Mouse (Mus musculus) embryo, embryonic 10 days (tissue): ENCODE measurements around the gene 4930558C23Rik.
"Not testable (repeated sequence)": the region's sequence is repeated elsewhere in the genome, so short reads cannot be mapped to it uniquely, and the experiment has no call there.

Experiments
- DNase-seq: peaks from one replicate; pipeline ENCODE4 v3.0.0-alpha.2; 2015; ENCODE audit warnings: low spot score

Gene 4930558C23Rik

DNA sequence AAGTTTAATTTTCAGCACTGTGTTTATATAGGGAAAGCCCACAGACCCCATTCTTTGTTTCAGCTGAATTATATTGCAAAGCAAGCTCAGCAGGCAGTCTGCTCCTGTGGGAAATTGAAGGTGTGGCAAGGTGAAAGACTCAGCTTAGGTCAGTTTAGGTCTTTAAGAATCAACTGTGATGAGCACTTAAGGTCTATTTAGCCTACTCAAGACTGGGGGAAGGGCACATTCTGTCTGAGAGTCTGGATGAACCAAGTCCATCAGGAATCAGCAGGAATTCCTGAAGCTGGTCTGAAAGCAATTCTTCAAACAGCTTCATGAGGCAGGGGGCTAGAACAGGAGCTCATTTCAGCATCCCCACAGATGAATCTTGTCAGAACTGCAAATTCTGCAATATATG lies 32.5 kb downstream of the 4930558C23Rik start:
- no peak for DNase-seq

DNA sequence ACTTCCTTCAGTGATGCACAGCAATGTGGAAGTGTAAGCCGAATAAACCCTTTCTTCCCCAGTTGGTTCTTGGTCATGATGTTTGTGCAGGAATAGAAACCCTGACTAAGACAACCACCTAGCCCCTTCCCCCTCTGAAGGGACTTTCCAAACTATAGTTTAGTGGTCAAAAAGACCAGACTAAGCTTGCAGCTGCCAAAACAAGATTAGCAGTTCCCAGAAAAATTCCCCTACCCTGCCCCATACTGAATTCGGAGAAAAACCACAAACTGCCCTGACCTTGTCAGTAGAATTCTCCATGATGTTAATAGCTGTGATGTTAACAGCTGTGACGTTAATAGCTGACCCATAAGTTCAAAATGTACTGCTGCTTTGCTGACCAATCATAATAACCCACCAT lies 42.4 kb downstream of the 4930558C23Rik start:
- DNase-seq: not testable (repeated sequence)

DNA sequence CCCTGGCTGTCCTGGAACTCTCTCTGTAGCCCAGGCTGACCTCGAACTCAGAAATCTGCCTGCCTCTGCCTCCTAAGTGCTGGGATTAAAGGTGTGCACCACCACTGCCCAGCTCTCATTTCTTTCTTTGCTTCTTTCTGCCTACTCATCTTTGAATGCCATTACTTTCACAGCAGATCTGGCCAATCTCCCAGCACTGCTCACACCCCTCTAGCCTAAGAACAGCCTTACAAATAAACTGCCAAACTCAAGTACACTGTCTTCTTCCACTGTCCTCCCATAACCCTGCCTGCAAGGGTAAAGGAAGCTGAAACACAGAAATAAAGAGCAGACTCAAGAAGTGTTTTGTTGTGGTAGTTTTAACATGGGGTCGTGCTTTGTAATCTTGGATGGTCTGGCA lies 44.9 kb downstream of the 4930558C23Rik start:
- no peak for DNase-seq

DNA sequence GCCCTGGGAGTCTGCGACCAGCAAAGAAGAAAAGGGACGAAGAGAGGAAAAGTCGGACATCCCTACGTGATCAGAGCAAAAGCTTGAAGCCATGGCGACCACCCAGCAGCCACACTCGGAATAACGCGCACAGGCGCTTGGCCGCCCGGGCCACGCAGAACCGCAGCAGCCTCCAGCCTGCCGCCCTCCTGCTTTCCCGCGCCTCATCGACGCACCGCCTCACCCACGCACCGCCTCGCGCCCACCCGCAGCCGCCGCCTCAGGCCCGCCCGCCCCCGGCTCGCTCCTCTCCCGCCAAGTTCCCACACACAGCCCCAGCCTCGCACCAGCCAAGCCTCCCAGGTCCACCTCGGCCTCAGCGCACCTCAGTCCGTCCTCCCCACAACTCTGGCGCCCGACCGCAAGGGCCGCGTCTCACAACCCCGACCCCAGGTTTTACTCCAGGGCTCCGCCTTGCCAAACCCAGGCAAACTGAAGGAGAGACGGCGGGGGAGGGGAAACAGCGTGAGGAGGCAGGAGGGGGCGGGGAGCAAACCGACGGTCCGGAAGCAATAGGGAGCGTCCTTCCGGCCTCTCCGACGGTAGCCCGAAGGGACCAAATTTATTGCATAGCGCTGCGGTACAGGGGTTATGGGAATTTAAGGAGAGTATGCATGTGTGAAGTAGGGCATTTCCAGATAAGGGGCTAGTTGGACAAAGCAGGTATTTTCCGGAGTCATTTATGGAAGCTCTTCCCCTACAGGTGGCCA lies 45.8 kb downstream of the 4930558C23Rik start, which contains the start of gene Setdb1:
TSS of gene Setdb1 (minus strand) at position 502 of the 749 bp plus-strand sequence.
- DNase-seq: peak; percentile 98

DNA sequence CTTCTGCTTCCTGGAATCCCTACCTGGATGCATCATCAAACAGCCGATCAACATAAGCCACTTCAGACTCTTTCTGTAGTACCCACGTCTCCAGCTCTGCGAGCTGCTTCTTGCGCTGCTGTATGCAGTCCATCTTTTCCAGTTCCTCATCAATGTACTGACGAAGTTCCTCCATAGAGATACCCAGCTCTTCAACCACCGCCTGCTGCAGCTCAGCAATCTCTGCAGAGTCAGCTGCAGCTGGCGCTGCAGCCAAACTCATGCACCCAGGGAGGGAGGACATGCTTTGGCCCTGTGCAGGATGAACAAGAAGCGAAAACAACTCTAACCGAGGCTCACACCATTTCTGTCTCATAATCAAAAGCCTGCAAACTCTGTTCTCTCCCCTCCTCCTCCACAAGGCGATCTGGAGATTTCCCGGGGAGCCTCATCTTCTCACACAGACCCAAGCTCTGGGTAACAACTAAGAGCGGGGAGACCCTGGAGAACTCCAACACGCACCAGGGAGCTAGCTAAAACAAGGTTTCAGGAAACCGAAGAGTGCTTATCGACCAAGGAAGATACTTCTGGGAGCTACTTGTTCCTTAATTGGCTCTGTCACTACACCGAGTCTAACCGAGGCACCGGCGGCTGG lies 46.6 kb downstream of the 4930558C23Rik start:
- not testable (repeated sequence) for DNase-seq

DNA sequence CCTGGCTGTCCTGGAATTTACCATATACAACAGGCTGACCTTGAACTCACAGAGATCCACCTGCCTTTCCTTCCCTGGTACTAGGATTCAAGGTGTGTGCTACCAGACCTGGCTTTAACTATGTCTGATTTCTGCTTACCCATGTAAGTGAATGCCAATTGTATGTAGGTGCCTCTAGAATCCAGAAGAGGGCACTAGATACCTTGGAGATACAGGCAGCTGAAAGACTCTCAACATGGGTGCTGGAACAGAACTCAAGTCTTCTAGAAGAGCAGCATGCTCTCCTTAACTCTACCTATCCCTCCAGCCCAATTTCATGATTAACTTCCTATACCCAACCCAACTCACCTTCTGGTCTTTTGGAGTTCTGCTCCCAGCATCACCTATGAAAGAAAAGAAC lies 53.1 kb downstream of the 4930558C23Rik start:
- DNase-seq: peak; percentile 44

DNA sequence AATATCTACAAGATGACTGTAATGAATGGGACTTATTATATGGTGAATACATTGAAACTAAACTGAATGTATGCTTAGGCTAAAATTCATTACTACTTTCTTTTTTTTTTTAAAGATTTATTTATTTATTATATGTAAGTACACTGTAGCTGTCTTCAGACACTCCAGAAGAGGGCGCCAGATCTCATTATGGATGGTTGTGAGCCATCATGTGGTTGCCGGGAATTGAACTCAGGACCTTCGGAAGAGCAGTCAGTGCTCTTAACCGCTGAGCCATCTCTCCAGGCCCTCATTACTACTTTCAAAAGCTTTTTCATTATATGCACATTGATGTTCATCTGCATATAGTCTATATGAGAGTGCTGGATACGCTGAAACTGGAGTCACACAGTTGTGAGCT lies 54.3 kb downstream of the 4930558C23Rik start:
- DNase-seq: not testable (repeated sequence)

DNA sequence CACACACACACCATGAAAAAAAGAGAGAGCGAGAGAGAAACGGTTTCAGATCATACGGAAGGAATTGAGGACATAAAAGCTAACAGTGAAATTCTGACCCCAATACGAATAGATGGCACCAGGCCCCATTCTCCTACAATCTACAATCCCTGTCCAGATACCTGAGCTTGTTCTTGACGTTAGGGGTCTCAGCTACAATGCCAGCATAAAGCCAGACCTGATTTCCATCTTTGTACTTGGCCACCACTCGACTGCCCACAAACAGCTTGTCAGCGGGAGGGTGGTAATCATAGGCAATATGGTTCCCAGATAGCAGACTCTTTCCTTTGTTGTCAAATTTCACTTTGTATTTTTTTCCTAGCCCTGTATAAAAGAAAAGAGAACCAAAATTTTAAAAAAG lies 56.2 kb downstream of the 4930558C23Rik start:
- DNase-seq: no peak

DNA sequence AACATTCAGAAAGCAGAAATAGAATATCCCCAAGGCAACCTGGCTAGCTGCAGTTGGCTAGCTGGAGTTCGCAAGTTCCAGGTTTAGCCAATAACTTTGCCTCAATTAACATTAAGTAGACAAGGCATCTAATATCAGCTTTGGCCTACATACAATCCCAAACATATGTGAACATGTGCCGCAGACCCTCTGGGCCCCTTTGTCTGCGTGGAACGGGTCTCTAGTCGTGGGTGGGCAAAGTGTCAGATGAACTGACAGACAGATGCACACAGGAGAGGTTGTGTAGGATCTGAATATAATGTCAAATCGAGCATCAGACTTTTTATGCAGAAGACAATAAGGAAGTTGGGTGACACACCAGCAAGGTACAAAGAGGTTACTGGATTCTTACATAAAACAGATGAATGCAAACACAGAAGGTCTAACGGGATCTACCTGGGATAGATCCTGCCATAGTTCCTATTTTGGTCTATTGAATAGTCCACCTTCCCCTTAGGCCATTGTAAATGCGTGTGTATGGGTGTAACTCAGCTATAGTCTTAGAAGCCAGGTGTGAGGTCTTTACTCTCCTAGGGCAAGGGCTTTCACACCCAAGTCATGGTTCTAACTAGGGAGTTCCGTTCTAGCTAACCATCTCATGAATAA lies 59.2 kb downstream of the 4930558C23Rik start:
- not testable (repeated sequence) for DNase-seq

DNA sequence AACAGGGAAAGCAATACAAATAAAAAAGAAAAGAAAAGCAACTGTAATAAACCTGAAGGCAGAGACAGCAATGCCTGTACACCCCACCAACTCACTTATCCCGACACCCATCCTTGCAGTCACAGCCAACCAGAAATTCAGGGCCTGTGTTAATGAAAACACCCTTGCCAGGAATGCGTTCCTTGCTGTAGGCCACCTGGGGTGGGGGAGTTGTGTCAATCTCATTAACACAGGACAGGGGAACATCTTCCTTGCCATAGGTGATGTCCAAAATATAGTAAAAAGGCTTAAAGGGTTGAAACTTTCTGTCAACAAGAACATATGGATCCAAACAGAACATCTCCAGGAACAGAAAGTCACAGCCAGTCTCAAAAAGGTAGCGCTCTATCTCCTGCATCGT lies 64.4 kb downstream of the 4930558C23Rik start:
- DNase-seq: no peak

DNA sequence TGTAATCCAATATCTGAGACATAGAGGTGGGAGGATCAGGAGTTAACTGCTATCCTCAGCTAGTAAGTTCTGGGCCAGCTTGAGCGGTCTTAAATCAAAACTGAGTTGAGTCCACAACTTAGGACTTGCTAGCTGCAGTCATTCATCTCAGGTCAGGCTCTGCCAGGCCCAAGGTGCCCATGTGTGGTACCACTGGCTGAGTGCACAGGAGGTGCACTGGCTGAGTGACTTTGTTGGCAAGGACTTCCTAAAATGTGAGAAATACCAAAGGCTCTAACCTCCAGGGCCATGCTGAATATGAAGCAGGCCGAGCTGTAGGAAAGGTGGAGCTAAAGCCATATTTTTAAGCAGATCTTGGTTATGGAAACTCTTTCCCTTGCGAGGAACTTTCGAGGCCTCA lies 65.3 kb downstream of the 4930558C23Rik start:
- no peak for DNase-seq
